Mouse (Mus musculus) heart, adult 2 months (tissue): Measurements from ENCODE around the gene Prmt8. TPM values are rescaled to one million over a fixed set of nuclear protein-coding genes. Genes with fewer than 3 reads are reported as not detected.

Source experiments
- DNase-seq, 2 experiments: peaks; one replicate each; pipeline ENCODE4 v3.0.0; 2021
- H3K27ac ChIP-seq: fragments of 200-600 bp; 2 replicates; pipeline ENCODE4 v1.8.1; 2022
- H3K27me3 ChIP-seq: fragments of 200-500 bp; 2 replicates; pipeline ENCODE4 v1.6.1; 2012; ENCODE audit warnings: mild to moderate bottlenecking, low read length, inconsistent platforms, mixed read lengths; ENCODE audit not compliant: control insufficient read depth, insufficient read depth
- H3K36me3 ChIP-seq: fragments of 200-500 bp; 2 replicates; pipeline ENCODE4 v1.6.1; 2012; ENCODE audit warnings: low read length, inconsistent platforms; ENCODE audit not compliant: control insufficient read depth, insufficient read depth
- H3K4me1 ChIP-seq: fragments of 200-500 bp; 2 replicates; pipeline ENCODE4 v1.6.1; 2011; ENCODE audit warnings: low read length; ENCODE audit not compliant: control insufficient read depth, insufficient read depth
- H3K4me3 ChIP-seq: fragments of 200-600 bp; 2 replicates; pipeline ENCODE4 v1.8.1; 2022
- H3K79me2 ChIP-seq: fragments of 200-500 bp; replicated peaks from 2 replicates; pipeline ENCODE4 v1.6.1; 2012; ENCODE audit warnings: mild to moderate bottlenecking, inconsistent platforms, low read length, moderate library complexity, mixed read lengths; ENCODE audit not compliant: control insufficient read depth, insufficient read depth
- H3K9ac ChIP-seq: fragments of 200-500 bp; 2 replicates; pipeline ENCODE4 v1.6.1; 2012; ENCODE audit warnings: low read depth, mild to moderate bottlenecking, control low read depth, inconsistent platforms, low read length, mixed read lengths
- CTCF ChIP-seq: fragments of 200-600 bp; IDR thresholded peaks from 2 replicates; pipeline ENCODE4 v1.8.1; 2022; ENCODE audit warnings: antibody characterized with exemption, mild to moderate bottlenecking, moderate library complexity
- EP300 ChIP-seq: fragments of 200-500 bp; IDR thresholded peaks from 2 replicates; pipeline ENCODE4 v1.6.1; 2011; ENCODE audit warnings: low read depth, low read length, control low read depth; ENCODE audit not compliant: insufficient read depth
- POLR2A ChIP-seq: fragments of 200-500 bp; IDR thresholded peaks from 2 replicates; pipeline ENCODE4 v1.6.1; 2011; ENCODE audit warnings: mild to moderate bottlenecking, low read depth, low read length, control low read depth; ENCODE audit not compliant: insufficient read depth
- WGBS: fragments of 180-500 bp; shearing (Covaris S2); methylation state at CpG from one replicate; pipeline ENCODE4 v1.1.7; 2018; 5-methylcytosine and 5-hydroxymethylcytosine counted together
- intact Hi-C: fragments of 180-260 bp; cut with DNase I; formaldehyde crosslinking; loops from one replicate; pipeline ENCODE4 v1.15.1; 2025
- polyA plus RNA-seq: library from polyadenylated mRNA; depleted of rRNA; stranded (reverse); fragments of >200 nt; gene quantifications from 2 replicates; pipeline ENCODE4 v1.2.3, GENCODE M21; 2012
- total RNA-seq, 2 experiments: library from RNA; stranded (reverse); gene quantifications; 2 replicates each; pipeline ENCODE4 v1.2.3; 2021

Gene Prmt8
- total and polyA plus RNA-seq, 3 experiments: not detected

DNA sequence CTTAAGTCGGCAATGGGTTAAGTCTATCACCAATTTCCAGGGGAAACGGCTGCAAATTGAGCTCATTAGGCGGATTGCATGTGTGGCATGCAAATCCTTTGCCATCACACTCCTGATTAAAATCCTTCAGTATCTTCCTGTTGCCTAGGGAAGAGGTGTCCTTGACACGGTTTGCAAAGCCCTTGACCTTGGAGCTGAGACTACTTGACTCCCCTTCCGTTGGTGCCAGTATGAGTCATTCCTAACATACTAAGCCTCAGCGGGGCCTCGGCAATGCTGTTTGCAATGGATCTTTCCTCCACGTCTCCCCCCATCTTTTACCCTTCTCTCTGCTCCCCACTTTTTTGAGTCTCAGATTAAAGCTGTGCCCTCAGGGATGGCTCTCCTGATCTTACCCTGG, 85.7 kb downstream of the Prmt8 start:
- Histone ChIP-seq H3K36me3 (no peaks in the 10 kb centered on the region), H3K27ac (no peak overlapping the region), H3K79me2 (no peaks in the 10 kb centered on the region), H3K4me1 (no peaks in the 10 kb centered on the region), H3K4me3 (no peak overlapping the region), H3K9ac (no peak overlapping the region), H3K27me3 (no peaks in the 10 kb centered on the region; the same call in 1 of the 2 replicates)
- 32% methylated on average over 8 of the region's 8 CpGs for WGBS
- intact Hi-C loops: no loop called here
- no peak for TF ChIP-seq POLR2A
- no peak for TF ChIP-seq EP300
- TF ChIP-seq CTCF: no peak
- no peak for DNase-seq

DNA sequence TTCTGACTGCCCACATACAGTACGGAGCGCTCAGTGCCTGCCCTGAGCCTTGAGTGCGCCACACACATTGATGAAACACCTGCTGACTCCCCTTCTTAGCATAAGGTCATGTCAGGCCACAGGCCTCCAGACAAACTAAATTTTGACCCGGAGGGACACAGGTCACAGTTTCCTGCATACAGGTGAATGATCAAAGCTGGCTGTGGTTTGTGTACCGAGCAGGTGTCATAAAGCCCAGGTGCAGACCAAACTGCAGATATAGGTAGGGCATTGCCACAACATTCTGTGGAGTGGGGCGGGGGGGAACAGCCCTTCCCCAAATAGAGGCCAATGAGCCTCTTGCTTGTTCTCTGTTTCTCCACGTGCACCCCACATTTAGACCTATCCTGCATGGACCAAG, 88.5 kb downstream of the Prmt8 start:
- no peaks in the 10 kb centered on the region for H3K36me3 ChIP-seq
- no peak overlapping the region for H3K4me3 ChIP-seq
- no peaks in the 10 kb centered on the region for H3K4me1 ChIP-seq
- WGBS: 89% methylated on average over 7 of the region's 7 CpGs
- no peaks in the 10 kb centered on the region for H3K79me2 ChIP-seq
- no peaks in the 10 kb centered on the region; the same call in 1 of the 2 replicates for H3K27me3 ChIP-seq
- H3K27ac ChIP-seq: no peak overlapping the region
- TF ChIP-seq CTCF: no peak
- DNase-seq: no peak
- no peak overlapping the region for H3K9ac ChIP-seq
- intact Hi-C loops: no loop called here

DNA sequence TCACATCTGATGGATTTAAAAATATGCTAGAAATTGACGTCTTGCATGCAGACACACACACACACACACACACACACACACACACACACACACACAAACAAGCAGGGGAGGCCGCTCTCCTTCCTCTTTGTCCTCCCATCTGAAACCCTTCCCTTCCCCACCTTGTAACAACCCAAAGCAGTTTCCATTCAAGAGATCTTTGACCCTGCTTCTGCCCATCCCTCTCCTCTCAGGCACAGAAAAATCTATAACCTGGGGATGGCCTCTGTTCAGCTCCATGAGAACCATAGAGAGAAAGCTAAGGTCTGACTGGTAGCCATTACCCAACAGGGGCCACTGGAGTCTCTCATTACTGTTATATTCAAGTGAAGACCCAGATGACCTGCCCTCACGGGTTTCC, 90.3 kb downstream of the Prmt8 start:
- TF ChIP-seq EP300 (no peak), CTCF (no peak), POLR2A (no peak)
- Histone ChIP-seq H3K9ac (no peak overlapping the region), H3K27ac (no peak overlapping the region), H3K4me1 (no peaks in the 10 kb centered on the region), H3K79me2 (no peaks in the 10 kb centered on the region), H3K27me3 (no peaks in the 10 kb centered on the region; the same call in 1 of the 2 replicates), H3K4me3 (no peak overlapping the region), H3K36me3 (no peaks in the 10 kb centered on the region)
- DNase-seq: no peak
- intact Hi-C loops: no loop called here
- WGBS: 69% methylated on average over 3 of the region's 3 CpGs

DNA sequence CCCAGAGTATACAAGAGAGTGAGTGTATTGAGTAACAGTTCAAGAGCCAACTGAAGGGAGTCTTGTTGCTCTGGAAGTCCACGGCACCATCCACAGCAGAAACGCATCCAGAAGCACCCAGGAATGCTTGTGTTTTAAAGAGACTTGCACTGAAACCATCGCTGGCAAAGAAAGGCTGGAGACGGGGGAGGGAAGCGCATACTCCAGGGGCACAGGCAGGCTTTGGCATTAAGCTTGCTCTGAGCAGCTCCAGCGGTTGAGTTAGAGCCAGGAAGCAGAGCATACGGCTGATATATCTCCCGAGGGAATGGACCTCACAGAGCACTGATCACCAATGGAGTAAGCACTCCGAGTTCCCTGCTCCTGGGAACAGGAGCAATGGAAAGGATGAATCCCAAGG, 91.0 kb downstream of the Prmt8 start:
- no peak overlapping the region for H3K9ac ChIP-seq
- no peak for DNase-seq
- H3K27ac ChIP-seq: no peak overlapping the region
- no peak overlapping the region for H3K4me3 ChIP-seq
- TF ChIP-seq POLR2A (no peak), EP300 (no peak), CTCF (no peak)
- no peaks in the 10 kb centered on the region; the same call in 1 of the 2 replicates for H3K27me3 ChIP-seq
- H3K4me1 ChIP-seq: no peaks in the 10 kb centered on the region
- intact Hi-C loops: no loop called here
- no peaks in the 10 kb centered on the region for H3K36me3 ChIP-seq
- 56% methylated on average over 9 of the region's 9 CpGs for WGBS
- H3K79me2 ChIP-seq: no peaks in the 10 kb centered on the region

DNA sequence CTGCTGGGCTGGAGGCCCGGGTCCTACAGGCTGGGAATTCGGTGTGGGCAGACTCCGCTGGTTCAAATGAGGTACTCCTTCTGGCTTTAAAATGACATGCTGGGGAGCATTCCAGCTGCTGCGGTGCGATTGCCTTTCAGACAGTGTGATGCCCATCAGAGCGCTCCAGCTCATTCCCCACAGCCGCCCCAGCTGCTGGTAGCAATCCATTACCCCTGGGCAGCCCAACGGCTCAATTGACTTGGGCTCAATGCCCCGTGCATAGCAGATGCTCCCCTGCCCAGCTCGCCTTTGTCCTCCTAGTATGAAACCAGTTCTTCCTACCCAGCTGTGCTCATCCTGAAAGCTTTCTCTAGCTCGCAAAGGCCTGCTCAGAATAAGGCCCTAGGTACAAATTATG, 92.4 kb downstream of the Prmt8 start:
- intact Hi-C loops: no loop called here
- TF ChIP-seq CTCF (no peak), EP300 (no peak), POLR2A (no peak)
- H3K79me2 ChIP-seq: no peaks in the 10 kb centered on the region
- 78% methylated on average over 11 of the region's 11 CpGs for WGBS
- H3K9ac ChIP-seq: no peak overlapping the region
- H3K4me1 ChIP-seq: no peaks in the 10 kb centered on the region
- no peaks in the 10 kb centered on the region for H3K36me3 ChIP-seq
- H3K4me3 ChIP-seq: no peak overlapping the region
- no peak for DNase-seq
- no peaks in the 10 kb centered on the region; the same call in 1 of the 2 replicates for H3K27me3 ChIP-seq
- H3K27ac ChIP-seq: no peak overlapping the region

DNA sequence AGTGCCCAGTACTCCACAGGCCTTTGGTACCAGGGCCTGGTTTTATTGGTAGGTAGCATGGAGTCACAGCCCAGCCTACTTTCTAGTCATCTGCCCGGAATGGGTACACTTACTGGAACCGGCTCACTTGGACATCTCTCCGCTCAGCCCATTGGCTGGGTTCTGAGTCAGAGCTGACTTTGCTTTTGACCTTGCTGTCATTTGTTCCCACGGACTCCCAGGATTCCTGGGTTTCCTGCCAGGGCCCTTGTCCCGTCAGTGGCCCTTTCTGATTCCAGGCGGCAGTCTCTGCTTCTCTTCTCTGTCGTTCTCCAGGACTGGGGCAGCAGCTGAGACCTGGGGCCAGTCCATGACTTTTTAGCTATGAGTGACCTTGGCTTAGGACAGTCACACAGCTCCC, 97.2 kb downstream of the Prmt8 start:
- TF ChIP-seq CTCF: no peak
- no peak for TF ChIP-seq EP300
- TF ChIP-seq POLR2A: no peak
- Histone ChIP-seq H3K4me1 (no peaks in the 10 kb centered on the region), H3K27ac (no peak overlapping the region), H3K79me2 (no peaks in the 10 kb centered on the region), H3K27me3 (no peaks in the 10 kb centered on the region), H3K36me3 (no peaks in the 10 kb centered on the region), H3K4me3 (no peak overlapping the region), H3K9ac (no peak overlapping the region)
- 49% methylated on average over 7 of the region's 7 CpGs for WGBS
- intact Hi-C loops: no loop called here
- DNase-seq: peak in 1 of 2 experiments; percentile 15
